Mouse (Mus musculus): ENCODE results near the gene Cdk5r2.

The Cdk5r2 gene

GRCm38 (mm10) chr1:74855156-74855555, 422 bp downstream of the Cdk5r2 start:
- DNase-seq, result no peak

GRCm38 (mm10) chr1:74855651-74856438, 1.1 kb downstream of the Cdk5r2 start:
- DNase-seq, result peak; percentile 44

GRCm38 (mm10) chr1:74856439-74856720, 1.6 kb downstream of the Cdk5r2 start:
- DNase-seq, result no peak

GRCm38 (mm10) chr1:74856791-74857190, 2.1 kb downstream of the Cdk5r2 start:
- no peak for DNase-seq

GRCm38 (mm10) chr1:74857201-74857600, 2.5 kb downstream of the Cdk5r2 start:
- no peak for DNase-seq

GRCm38 (mm10) chr1:74857677-74858076, 2.9 kb downstream of the Cdk5r2 start:
- DNase-seq, result no peak

GRCm38 (mm10) chr1:74858171-74858719, 3.5 kb downstream of the Cdk5r2 start:
- peak; percentile 83 for DNase-seq

- DNase-seq, result no peak
Observed at GRCm38 (mm10) chr1:74858805-74859204, 4.1 kb downstream of the Cdk5r2 start.

- no peak for DNase-seq
Observed at GRCm38 (mm10) chr1:74859223-74859984, 4.7 kb downstream of the Cdk5r2 start.

- DNase-seq, result no peak
Observed at GRCm38 (mm10) chr1:74861783-74862182, 7.0 kb downstream of the Cdk5r2 start.

GRCm38 (mm10) chr1:74872218-74872617, 17.5 kb downstream of the Cdk5r2 start:
- DNase-seq, result no peak

GRCm38 (mm10) chr1:74877199-74877598, 22.5 kb downstream of the Cdk5r2 start:
- DNase-seq, result no peak

GRCm38 (mm10) chr1:74880785-74881360, 26.1 kb downstream of the Cdk5r2 start:
- DNase-seq, result peak; percentile 86

GRCm38 (mm10) chr1:74882055-74882734, 27.5 kb downstream of the Cdk5r2 start:
- DNase-seq, result no peak

GRCm38 (mm10) chr1:74882828-74883227, 28.1 kb downstream of the Cdk5r2 start:
- DNase-seq, result no peak

- no peak for DNase-seq
Observed at GRCm38 (mm10) chr1:74883441-74883840, 28.7 kb downstream of the Cdk5r2 start.

GRCm38 (mm10) chr1:74884196-74885141, 29.7 kb downstream of the Cdk5r2 start:
- DNase-seq, result no peak

- DNase-seq, result no peak
Observed at GRCm38 (mm10) chr1:74885369-74886042, 30.8 kb downstream of the Cdk5r2 start, which contains the start of gene Fev. TSS of gene Fev (minus strand) at chr1:74885419.

- DNase-seq, result no peak
Observed at GRCm38 (mm10) chr1:74891513-74891912, 36.8 kb downstream of the Cdk5r2 start.

- no peak for DNase-seq
Observed at GRCm38 (mm10) chr1:74892351-74893133, 37.8 kb downstream of the Cdk5r2 start.

Measured in right cerebral cortex, postnatal 4 days (tissue).